Mouse (Mus musculus): ENCODE measurements at regions not wholly inside any gene's neighbourhood (a gene's known extent, or its start where the extent isn't known, plus 50 kb on each side); places are given as distances from the start of the nearest gene placed in this dataset.
"Not testable (repeated sequence)": the region's sequence is repeated elsewhere in the genome, so short reads cannot be mapped to it uniquely, and the experiment has no call there.

- no peak for DNase-seq (ENCODE audit: low spot score)
- Histone ChIP-seq H3K4me1 (peaks cover 4% of the 10 kb centered on the region), H3K27ac (replicated peaks) (no peak overlapping the region), H3K4me3 (no peak overlapping the region), H3K36me3 (no peaks in the 10 kb centered on the region), H3K27me3 (ENCODE audit: low read depth, poor library complexity, severe bottlenecking) (no peaks in the 10 kb centered on the region), H3K9me3 (replicated peaks) (no peaks in the 10 kb centered on the region)
- WGBS: 84% methylated on average over 8 of the region's 8 CpGs
Measured at GRCm38 (mm10) chr13:32479118-32479818, 140.7 kb upstream of the Gmds start.

- Histone ChIP-seq H3K27ac (replicated peaks) (no peak overlapping the region; the same call in 1 of the 2 replicates), H3K36me3 (no peaks in the 10 kb centered on the region), H3K27me3 (ENCODE audit: low read depth, poor library complexity, severe bottlenecking) (no peaks in the 10 kb centered on the region), H3K9me3 (replicated peaks) (no peaks in the 10 kb centered on the region), H3K4me1 (peaks cover 8% of the 10 kb centered on the region), H3K4me3 (no peak overlapping the region)
- DNase-seq (ENCODE audit: low spot score): no peak
- WGBS: 52% methylated on average over 5 of the region's 5 CpGs
Measured at GRCm38 (mm10) chr13:32465787-32466186, 127.2 kb upstream of the Gmds start.

- Histone ChIP-seq H3K9me3 (replicated peaks) (no peaks in the 10 kb centered on the region), H3K4me1 (peaks cover 8% of the 10 kb centered on the region), H3K36me3 (no peaks in the 10 kb centered on the region), H3K27ac (replicated peaks) (no peak overlapping the region; the same call in 1 of the 2 replicates), H3K27me3 (ENCODE audit: low read depth, poor library complexity, severe bottlenecking) (no peaks in the 10 kb centered on the region), H3K4me3 (no peak overlapping the region)
- 92% methylated on average over 6 of the region's 6 CpGs for WGBS
- DNase-seq (ENCODE audit: low spot score): no peak
Measured at GRCm38 (mm10) chr13:32465041-32465682, 126.6 kb upstream of the Gmds start.

GRCm38 (mm10) chr13:32454419-32455146 lies 116.0 kb upstream of the Gmds start:
- Histone ChIP-seq H3K36me3 (no peaks in the 10 kb centered on the region), H3K4me3 (no peak overlapping the region), H3K27ac (replicated peaks) (no peak overlapping the region), H3K4me1 (no peaks in the 10 kb centered on the region), H3K9me3 (replicated peaks) (no peaks in the 10 kb centered on the region), H3K27me3 (ENCODE audit: low read depth, poor library complexity, severe bottlenecking) (no peaks in the 10 kb centered on the region)
- DNase-seq (ENCODE audit: low spot score): no peak
- 83% methylated on average over 11 of the region's 11 CpGs for WGBS

GRCm38 (mm10) chr13:32449710-32450417 lies 111.3 kb upstream of the Gmds start:
- Histone ChIP-seq H3K27ac (replicated peaks) (no peak overlapping the region), H3K9me3 (replicated peaks) (no peaks in the 10 kb centered on the region), H3K36me3 (no peaks in the 10 kb centered on the region), H3K27me3 (ENCODE audit: low read depth, poor library complexity, severe bottlenecking) (no peaks in the 10 kb centered on the region), H3K4me1 (no peaks in the 10 kb centered on the region), H3K4me3 (no peak overlapping the region)
- 82% methylated on average over 8 of the region's 8 CpGs for WGBS
- no peak for DNase-seq (ENCODE audit: low spot score)

GRCm38 (mm10) chr13:32444531-32444930 lies 106.0 kb upstream of the Gmds start:
- no peak for DNase-seq (ENCODE audit: low spot score)
- H3K36me3 ChIP-seq: no peaks in the 10 kb centered on the region
- no peaks in the 10 kb centered on the region for H3K27me3 ChIP-seq (ENCODE audit: low read depth, poor library complexity, severe bottlenecking)
- WGBS: 77% methylated on average over 3 of the region's 3 CpGs
- no peaks in the 10 kb centered on the region for H3K9me3 ChIP-seq (replicated peaks)
- H3K27ac ChIP-seq (replicated peaks): no peak overlapping the region
- H3K4me1 ChIP-seq: no peaks in the 10 kb centered on the region
- no peak overlapping the region for H3K4me3 ChIP-seq

GRCm38 (mm10) chr13:32442025-32442424 lies 103.5 kb upstream of the Gmds start:
- Histone ChIP-seq H3K9me3 (replicated peaks) (no peaks in the 10 kb centered on the region), H3K27ac (replicated peaks) (no peak overlapping the region), H3K4me3 (no peak overlapping the region), H3K27me3 (ENCODE audit: low read depth, poor library complexity, severe bottlenecking) (no peaks in the 10 kb centered on the region), H3K4me1 (no peaks in the 10 kb centered on the region), H3K36me3 (no peaks in the 10 kb centered on the region)
- no peak for DNase-seq (ENCODE audit: low spot score)
- 90% methylated on average over 13 of the region's 13 CpGs for WGBS

GRCm38 (mm10) chr13:32435136-32435535 lies 96.6 kb upstream of the Gmds start:
- 84% methylated on average over 5 of the region's 5 CpGs for WGBS
- Histone ChIP-seq H3K9me3 (replicated peaks) (no peaks in the 10 kb centered on the region), H3K36me3 (no peaks in the 10 kb centered on the region), H3K4me1 (no peaks in the 10 kb centered on the region), H3K27ac (replicated peaks) (no peak overlapping the region), H3K27me3 (ENCODE audit: low read depth, poor library complexity, severe bottlenecking) (no peaks in the 10 kb centered on the region), H3K4me3 (no peak overlapping the region)
- no peak for DNase-seq (ENCODE audit: low spot score)

- DNase-seq (ENCODE audit: low spot score): no peak
- H3K27me3 ChIP-seq (ENCODE audit: low read depth, poor library complexity, severe bottlenecking): no peaks in the 10 kb centered on the region
- 81% methylated on average over 3 of the region's 3 CpGs for WGBS
- no peaks in the 10 kb centered on the region for H3K4me1 ChIP-seq
- H3K27ac ChIP-seq (replicated peaks): no peak overlapping the region
- no peaks in the 10 kb centered on the region for H3K36me3 ChIP-seq
- H3K9me3 ChIP-seq (replicated peaks): no peaks in the 10 kb centered on the region
- no peak overlapping the region for H3K4me3 ChIP-seq
Measured at GRCm38 (mm10) chr13:32428482-32428881, 89.9 kb upstream of the Gmds start.

GRCm38 (mm10) chr13:32426906-32427305 lies 88.4 kb upstream of the Gmds start:
- H3K4me3 ChIP-seq: no peak overlapping the region
- no peaks in the 10 kb centered on the region for H3K36me3 ChIP-seq
- H3K4me1 ChIP-seq: no peaks in the 10 kb centered on the region
- no peaks in the 10 kb centered on the region for H3K27me3 ChIP-seq (ENCODE audit: low read depth, poor library complexity, severe bottlenecking)
- no peak overlapping the region for H3K27ac ChIP-seq (replicated peaks)
- 85% methylated on average over 13 of the region's 13 CpGs for WGBS
- no peak for DNase-seq (ENCODE audit: low spot score)
- no peaks in the 10 kb centered on the region for H3K9me3 ChIP-seq (replicated peaks)

GRCm38 (mm10) chr13:32426199-32426598 lies 87.7 kb upstream of the Gmds start:
- Histone ChIP-seq H3K9me3 (replicated peaks) (no peaks in the 10 kb centered on the region), H3K4me3 (no peak overlapping the region), H3K27me3 (ENCODE audit: low read depth, poor library complexity, severe bottlenecking) (no peaks in the 10 kb centered on the region), H3K4me1 (no peaks in the 10 kb centered on the region), H3K27ac (replicated peaks) (no peak overlapping the region), H3K36me3 (no peaks in the 10 kb centered on the region)
- 91% methylated on average over 7 of the region's 7 CpGs for WGBS
- DNase-seq (ENCODE audit: low spot score): no peak

GRCm38 (mm10) chr13:32424543-32424942 lies 86.0 kb upstream of the Gmds start:
- not testable (repeated sequence) for H3K4me1 ChIP-seq; H3K4me3 ChIP-seq; H3K9me3 ChIP-seq (replicated peaks); DNase-seq (ENCODE audit: low spot score); H3K36me3 ChIP-seq; H3K27me3 ChIP-seq (ENCODE audit: low read depth, poor library complexity, severe bottlenecking); H3K27ac ChIP-seq (replicated peaks)
- WGBS: 89% methylated on average over 9 of the region's 9 CpGs

Data from midbrain, embryonic 10.5 days (tissue).